Mouse (Mus musculus) intestine, embryonic 15.5 days (tissue): Measurements from ENCODE around the gene Arhgap6. TPM values are rescaled to one million over a fixed set of nuclear protein-coding genes. Genes with fewer than 3 reads are reported as not detected.

ENCODE experiments used
- ATAC-seq: fragments of 200-750 bp; cut with Nextera tagmentation; 2 replicates; pipeline ENCODE4 v1.8.0; 2017; ENCODE audit warnings: moderate TSS enrichment, moderate library complexity
- H3K27ac ChIP-seq: fragments of 300-500 bp; sonication (generic); 2 replicates; pipeline ENCODE4 v1.5.1; 2015; ENCODE audit warnings: mild to moderate bottlenecking, inconsistent platforms
- H3K27me3 ChIP-seq: fragments of 300-500 bp; sonication (generic); replicated peaks from 2 replicates; pipeline ENCODE4 v1.6.1; 2015; ENCODE audit warnings: inconsistent platforms
- H3K36me3 ChIP-seq: fragments of 300-500 bp; sonication (generic); 2 replicates; pipeline ENCODE4 v1.6.1; 2015; ENCODE audit warnings: inconsistent platforms
- H3K4me1 ChIP-seq: fragments of 300-500 bp; sonication (generic); replicated peaks from 2 replicates; pipeline ENCODE4 v1.6.1; 2015; ENCODE audit warnings: inconsistent platforms
- H3K4me2 ChIP-seq: fragments of 300-500 bp; sonication (generic); replicated peaks from 2 replicates; pipeline ENCODE4 v1.6.1; 2015; ENCODE audit warnings: mild to moderate bottlenecking, inconsistent platforms
- H3K4me3 ChIP-seq: fragments of 300-500 bp; sonication (generic); replicated peaks from 2 replicates; pipeline ENCODE4 v1.5.1; 2015; ENCODE audit warnings: inconsistent platforms
- H3K9ac ChIP-seq: fragments of 300-500 bp; sonication (generic); 2 replicates; pipeline ENCODE4 v1.6.1; 2015; ENCODE audit warnings: inconsistent platforms
- H3K9me3 ChIP-seq: fragments of 300-500 bp; sonication (generic); 2 replicates; pipeline ENCODE4 v1.6.1; 2016; ENCODE audit warnings: inconsistent platforms
- WGBS: fragments of 180-500 bp; shearing (Covaris S2); methylation state at CpG from one replicate; pipeline ENCODE4 v1.1.7; 2015; 5-methylcytosine and 5-hydroxymethylcytosine counted together
- polyA plus RNA-seq: library from polyadenylated mRNA; unstranded; fragments of >200 nt; fragmentation: Nextera tagmentation; extraction: Ambion mirVana; gene quantifications from 2 replicates; pipeline ENCODE4 v1.2.1, GENCODE M21; 2015

Arhgap6 gene
- 5.3 and 5.6 TPM in 2 replicates for polyA plus RNA-seq

DNA sequence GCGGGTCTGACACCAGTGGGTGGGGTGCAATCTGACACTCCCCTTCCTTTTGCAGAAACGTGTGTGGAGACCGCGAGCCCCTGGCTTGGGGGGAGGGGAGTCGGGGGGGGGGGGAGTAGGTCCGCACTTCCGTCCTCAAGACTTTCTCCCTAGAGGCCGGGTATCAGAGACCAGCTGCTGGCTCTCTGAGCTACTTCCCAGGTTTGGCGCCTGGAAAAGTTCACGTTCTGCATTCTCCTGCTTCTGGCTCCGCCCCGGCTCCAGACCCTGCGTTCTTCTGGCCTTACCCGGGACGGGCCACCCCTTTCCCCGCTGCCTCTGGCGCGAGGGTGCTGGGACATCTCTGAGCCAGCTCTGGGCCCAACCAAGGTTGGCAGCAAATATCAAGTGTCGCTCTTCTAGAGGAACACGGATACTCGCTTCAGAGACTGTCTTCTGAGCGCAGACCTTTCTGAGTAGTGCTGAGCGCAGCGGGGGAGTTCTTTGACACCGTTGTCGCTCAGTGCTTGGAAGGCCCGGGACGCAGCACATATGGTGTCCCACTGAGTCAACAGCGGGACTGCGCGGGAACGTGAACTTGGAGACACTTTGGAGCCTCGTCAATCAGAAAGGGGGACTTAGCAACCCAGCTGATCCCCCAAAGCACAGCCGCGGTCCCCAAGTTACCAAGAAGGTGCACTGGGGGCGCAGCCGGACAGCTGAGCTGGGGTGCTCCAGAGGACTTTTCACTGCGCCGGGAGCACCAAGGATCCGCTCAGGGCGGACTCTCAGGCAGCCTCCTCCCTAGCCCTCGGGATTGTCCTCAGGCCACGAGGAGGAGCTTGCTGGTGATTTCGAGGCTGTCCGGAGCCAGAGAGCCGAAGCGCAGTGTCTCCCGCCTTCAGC is at the start of gene Arhgap6:
TSS of gene Arhgap6 (plus strand) at position 126 of the 885 bp plus-strand sequence.
- Histone ChIP-seq H3K9ac (peak within 1 kb of the TSS; percentile 32), H3K4me1 (no peaks in the 10 kb centered on the region), H3K36me3 (no peaks in the 10 kb centered on the region), H3K4me3 (peak within 1 kb of the TSS; percentile 41), H3K27me3 (peaks cover 25% of the 10 kb centered on the region), H3K9me3 (no peaks in the 10 kb centered on the region), H3K4me2 (peak within 1 kb of the TSS; percentile 85), H3K27ac (0 out of 2 replicates have a peak within 1 kb of the TSS, but pooled peaks have one; percentile 22)
- WGBS, result 18% methylated on average over 45 of the region's 48 CpGs
- ATAC-seq, result peak; percentile 82

DNA sequence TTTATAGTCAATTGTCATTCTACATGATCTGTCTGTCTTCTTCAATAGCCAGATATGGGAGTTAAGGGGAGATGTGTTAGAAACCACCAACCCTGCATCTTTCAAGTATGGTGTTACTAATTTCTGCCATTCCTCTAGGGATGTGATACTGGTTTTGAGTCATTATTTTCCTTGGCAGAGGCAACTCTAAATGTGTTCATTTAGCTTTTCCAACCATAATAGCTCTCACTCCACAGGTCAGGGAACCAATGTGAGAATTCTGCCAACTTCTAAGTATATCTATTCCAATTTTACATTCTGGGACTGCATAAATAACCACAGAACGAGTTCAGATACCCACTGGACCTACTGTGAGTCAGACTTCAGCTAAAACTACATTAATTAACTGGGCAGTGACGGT is 47.9 kb upstream of the Arhgap6 start:
- Histone ChIP-seq H3K4me2 (no peak overlapping the region), H3K9ac (no peak overlapping the region), H3K27ac (no peak overlapping the region), H3K4me1 (no peaks in the 10 kb centered on the region), H3K4me3 (no peak overlapping the region), H3K27me3 (no peaks in the 10 kb centered on the region), H3K9me3 (no peaks in the 10 kb centered on the region), H3K36me3 (no peaks in the 10 kb centered on the region)
- no peak for ATAC-seq
- 49% methylated on average over 2 of the region's 2 CpGs for WGBS

DNA sequence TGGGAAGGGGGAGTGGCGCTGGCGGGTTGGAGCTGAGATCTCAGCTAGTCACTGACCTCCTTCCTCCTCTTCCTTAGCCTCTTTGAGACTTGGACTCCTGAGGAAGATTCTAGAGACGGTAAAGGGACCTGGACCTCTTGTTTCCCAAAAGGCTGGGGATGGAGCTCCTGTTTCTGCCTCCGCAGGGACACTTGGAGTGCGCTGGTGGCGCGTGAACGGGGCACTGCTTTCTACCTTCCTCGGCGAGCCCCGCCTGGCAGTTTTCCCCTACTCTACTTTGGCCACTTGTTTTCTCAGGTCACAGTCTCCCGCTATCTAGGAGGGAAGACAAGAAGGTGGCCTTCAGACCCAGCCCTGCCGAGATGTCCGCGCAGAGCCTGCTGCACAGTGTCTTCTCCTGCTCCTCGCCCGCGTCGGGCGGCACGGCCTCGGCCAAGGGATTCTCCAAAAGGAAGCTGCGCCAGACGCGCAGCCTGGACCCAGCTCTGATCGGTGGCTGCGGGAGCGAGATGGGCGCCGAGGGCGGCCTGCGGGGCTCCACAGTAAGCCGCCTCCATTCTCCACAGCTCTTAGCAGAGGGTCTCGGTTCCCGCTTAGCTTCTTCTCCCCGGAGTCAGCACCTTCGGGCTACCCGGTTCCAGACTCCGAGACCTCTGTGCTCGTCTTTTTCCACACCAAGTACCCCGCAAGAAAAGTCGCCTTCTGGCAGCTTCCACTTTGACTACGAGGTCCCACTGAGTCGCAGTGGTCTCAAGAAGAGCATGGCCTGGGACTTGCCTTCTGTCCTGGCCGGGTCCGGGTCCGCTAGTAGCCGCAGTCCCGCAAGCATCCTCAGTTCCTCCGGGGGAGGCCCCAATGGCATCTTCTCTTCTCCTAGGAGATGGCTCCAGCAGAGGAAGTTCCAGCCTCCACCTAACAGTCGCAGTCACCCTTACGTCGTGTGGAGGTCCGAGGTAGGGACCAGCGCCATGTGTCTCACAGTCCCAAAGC is 1.3 kb downstream of the Arhgap6 start:
- Histone ChIP-seq H3K4me3 (peak overlapping the region; percentile 41), H3K9me3 (no peaks in the 10 kb centered on the region), H3K36me3 (no peaks in the 10 kb centered on the region), H3K9ac (peak overlapping the region; percentile 32), H3K4me1 (no peaks in the 10 kb centered on the region), H3K27ac (no peak overlapping the region), H3K4me2 (peak overlapping the region; percentile 85), H3K27me3 (peaks cover 25% of the 10 kb centered on the region)
- peak; percentile 51; the same call in 1 of the 2 replicates for ATAC-seq
- 17% methylated on average over 55 of the region's 55 CpGs for WGBS

DNA sequence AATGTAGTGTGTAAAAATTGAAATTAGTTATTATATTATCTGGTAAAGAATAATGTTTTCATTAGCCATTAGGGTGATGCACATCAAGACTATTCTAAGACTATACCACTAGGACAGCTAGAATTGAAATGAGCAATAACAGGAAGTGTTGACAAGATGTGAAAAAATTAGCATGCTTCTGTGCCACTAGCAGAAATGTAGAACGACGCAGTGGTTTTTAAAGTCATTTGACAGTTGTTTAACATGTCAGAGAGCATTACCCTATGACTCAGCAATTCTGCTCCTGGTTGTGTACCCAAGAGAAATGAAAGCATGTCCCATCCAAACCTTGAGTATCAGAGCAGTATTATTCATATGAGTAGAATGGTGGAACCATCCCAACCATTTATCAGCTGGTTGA is 9.8 kb downstream of the Arhgap6 start:
- no peaks in the 10 kb centered on the region for H3K36me3 ChIP-seq
- H3K4me3 ChIP-seq, result no peak overlapping the region
- no peaks in the 10 kb centered on the region for H3K9me3 ChIP-seq
- no peak for ATAC-seq
- no peak overlapping the region for H3K4me2 ChIP-seq
- no peaks in the 10 kb centered on the region for H3K27me3 ChIP-seq
- 85% methylated on average over 2 of the region's 2 CpGs for WGBS
- H3K9ac ChIP-seq, result no peak overlapping the region
- H3K4me1 ChIP-seq, result no peaks in the 10 kb centered on the region
- no peak overlapping the region for H3K27ac ChIP-seq

DNA sequence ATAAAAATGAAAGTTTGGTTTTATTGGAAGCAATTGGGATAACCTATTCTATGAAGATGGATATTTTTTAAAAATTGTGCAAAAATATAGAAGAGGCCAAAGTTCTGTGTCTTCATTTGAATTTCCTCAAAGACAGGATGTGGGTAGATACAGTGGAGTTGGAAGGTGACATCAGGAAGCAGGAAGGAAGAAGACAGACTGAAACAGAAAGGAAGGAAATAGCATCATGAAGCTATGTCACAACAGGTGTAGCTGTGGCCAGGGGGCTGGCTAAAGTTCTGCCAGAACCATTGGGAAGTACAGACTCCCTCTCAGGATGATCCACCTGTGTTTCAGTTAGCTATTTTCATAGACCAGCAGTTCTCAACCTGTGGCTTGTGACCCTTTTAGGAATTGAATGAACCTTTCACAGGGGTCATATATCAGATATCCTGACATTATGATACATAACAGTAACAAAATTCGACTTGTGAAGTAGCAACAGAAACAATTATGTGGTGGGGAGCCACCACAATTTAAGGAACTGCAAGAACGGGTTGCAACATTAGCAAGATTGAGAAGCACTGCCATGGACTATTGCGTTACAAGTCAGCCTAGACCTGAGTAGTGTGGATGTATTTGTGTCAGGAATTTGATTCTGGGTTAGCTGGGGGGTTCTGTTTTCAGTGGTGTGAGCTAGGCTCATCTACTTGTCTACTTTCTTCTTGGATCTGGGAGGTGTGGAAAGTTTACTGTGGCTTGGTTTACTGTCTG is 15.8 kb downstream of the Arhgap6 start:
- no peaks in the 10 kb centered on the region for H3K36me3 ChIP-seq
- H3K4me3 ChIP-seq, result no peak overlapping the region
- H3K9me3 ChIP-seq, result no peaks in the 10 kb centered on the region
- H3K4me1 ChIP-seq, result no peaks in the 10 kb centered on the region
- no peak overlapping the region for H3K27ac ChIP-seq
- no peaks in the 10 kb centered on the region for H3K27me3 ChIP-seq
- no peak overlapping the region for H3K4me2 ChIP-seq
- no peak for ATAC-seq
- WGBS, result 67% methylated on average over 3 of the region's 3 CpGs
- no peak overlapping the region for H3K9ac ChIP-seq

DNA sequence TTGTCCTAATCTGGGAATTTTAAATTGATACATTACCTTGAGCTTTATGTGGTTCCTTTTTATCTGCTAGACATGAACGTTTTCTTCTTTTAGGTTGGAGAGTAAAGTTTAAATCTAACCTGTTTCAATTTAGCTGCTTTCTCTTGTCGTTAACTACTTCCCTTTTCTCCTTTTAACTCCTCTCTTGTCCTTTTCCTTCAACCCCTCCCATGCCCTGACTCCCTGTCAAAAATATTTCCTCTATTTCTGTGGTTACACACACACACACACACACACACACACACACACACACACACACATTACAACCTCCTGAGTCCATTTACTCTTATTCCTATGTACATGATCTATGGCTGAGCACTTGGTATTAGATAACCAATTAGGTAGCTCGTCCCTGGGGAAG is 24.0 kb downstream of the Arhgap6 start:
- WGBS, result 61% methylated on average over 3 of the region's 3 CpGs
- H3K9me3 ChIP-seq, result no peaks in the 10 kb centered on the region

DNA sequence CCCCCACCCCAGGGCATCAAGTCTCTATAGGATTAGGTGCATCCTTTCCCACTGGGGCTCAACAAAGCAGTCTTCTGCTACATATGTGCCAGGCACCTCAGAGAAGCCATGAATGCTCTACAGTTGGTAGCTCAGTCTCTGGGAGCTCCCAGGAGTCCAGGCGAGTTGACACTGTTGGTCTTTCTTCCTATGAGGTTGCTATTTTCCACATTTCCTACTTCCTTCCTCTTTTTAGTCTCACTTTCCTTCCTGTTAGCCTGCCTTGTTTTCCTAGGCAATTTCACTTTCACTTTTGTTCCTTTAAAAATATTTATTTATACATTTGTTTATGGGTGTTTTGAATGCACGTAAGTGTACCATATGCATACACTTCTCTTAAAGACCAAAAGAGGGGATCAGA is 29.3 kb downstream of the Arhgap6 start:
- Histone ChIP-seq H3K4me1 (no peaks in the 10 kb centered on the region), H3K36me3 (no peaks in the 10 kb centered on the region), H3K27ac (no peak overlapping the region), H3K9me3 (no peaks in the 10 kb centered on the region), H3K27me3 (no peaks in the 10 kb centered on the region), H3K4me2 (no peak overlapping the region), H3K4me3 (no peak overlapping the region), H3K9ac (no peak overlapping the region)
- no peak for ATAC-seq
- 74% methylated on average over 2 of the region's 2 CpGs for WGBS

More for the DNA sequence above, 24.0 kb downstream of the Arhgap6 start:
- Histone ChIP-seq H3K4me2 (no peak overlapping the region), H3K27me3 (no peaks in the 10 kb centered on the region), H3K4me1 (no peaks in the 10 kb centered on the region), H3K9ac (no peak overlapping the region), H3K4me3 (no peak overlapping the region), H3K27ac (no peak overlapping the region), H3K36me3 (no peaks in the 10 kb centered on the region)
- no peak for ATAC-seq

DNA sequence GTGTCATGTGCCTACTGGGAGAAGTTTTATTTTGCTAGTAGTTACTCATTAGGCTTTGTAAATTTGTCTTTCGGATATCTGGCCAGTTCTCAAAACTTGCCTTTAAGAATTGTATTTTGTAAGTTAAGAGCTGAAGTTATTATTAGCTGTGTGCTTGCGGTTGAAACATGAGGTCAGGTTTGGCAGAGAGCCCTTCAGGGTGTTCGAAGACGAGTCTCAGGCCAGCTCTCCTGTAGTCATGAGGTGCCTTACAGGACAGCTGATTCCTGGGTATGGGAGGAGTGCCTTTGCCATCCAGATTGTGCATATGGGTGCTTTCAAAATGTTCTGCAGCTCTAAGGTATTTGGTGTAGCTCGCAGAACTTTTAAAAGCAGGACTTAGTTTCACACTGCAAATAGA is 37.4 kb downstream of the Arhgap6 start:
- ATAC-seq, result no peak
- 68% methylated on average over 5 of the region's 5 CpGs for WGBS
- no peaks in the 10 kb centered on the region for H3K36me3 ChIP-seq
- H3K4me1 ChIP-seq, result no peaks in the 10 kb centered on the region
- no peaks in the 10 kb centered on the region for H3K9me3 ChIP-seq
- no peak overlapping the region for H3K27ac ChIP-seq
- no peak overlapping the region for H3K4me3 ChIP-seq
- no peak overlapping the region for H3K4me2 ChIP-seq
- no peak overlapping the region for H3K9ac ChIP-seq
- no peaks in the 10 kb centered on the region for H3K27me3 ChIP-seq

DNA sequence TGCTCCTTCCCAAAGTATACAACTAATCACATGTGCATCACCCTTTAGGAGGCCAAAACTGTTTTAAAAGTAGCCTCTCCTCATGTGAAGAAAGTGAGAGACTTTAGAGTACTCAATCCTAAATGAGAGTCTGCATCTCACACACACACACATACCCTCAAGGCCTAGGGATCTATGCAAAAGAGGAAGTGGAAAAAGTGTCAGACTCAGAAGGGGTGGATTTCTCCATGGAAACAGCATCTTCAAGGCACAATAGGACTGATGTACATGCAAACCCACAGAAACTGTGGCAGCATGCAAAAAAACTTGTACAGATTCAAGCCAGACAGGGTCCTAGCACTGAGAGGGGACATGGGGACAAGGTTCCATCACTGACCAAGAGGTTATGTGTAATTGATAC is 53.2 kb downstream of the Arhgap6 start:
- Histone ChIP-seq H3K4me3 (no peak overlapping the region), H3K4me2 (no peak overlapping the region), H3K27me3 (no peaks in the 10 kb centered on the region), H3K36me3 (no peaks in the 10 kb centered on the region), H3K9me3 (no peaks in the 10 kb centered on the region), H3K4me1 (no peaks in the 10 kb centered on the region), H3K9ac (no peak overlapping the region), H3K27ac (no peak overlapping the region)
- no peak for ATAC-seq

DNA sequence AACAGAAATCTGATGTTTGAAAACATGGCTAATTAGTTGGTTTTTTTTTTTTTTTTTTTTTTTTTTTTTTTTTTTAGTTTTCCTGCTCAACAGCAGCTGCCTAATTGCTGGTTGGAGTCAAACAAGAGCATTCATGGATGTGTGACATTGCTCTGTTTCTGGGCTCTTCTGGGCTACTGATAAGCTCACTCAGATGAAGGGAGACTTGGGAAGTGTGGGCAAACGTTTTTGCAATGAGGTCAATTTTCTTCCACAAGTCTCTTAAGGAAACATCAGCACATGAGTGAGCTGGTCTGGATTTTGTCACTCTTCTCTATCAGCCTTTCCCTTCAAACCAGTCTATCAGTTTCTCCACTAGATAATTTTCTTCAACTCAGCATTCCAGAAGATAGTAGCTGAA is 79.8 kb downstream of the Arhgap6 start:
- H3K27ac ChIP-seq, result no peak overlapping the region
- no peaks in the 10 kb centered on the region for H3K9me3 ChIP-seq
- WGBS, result 0% methylated on average over 1 of the region's 1 CpGs
- H3K4me1 ChIP-seq, result no peaks in the 10 kb centered on the region
- no peak overlapping the region for H3K4me3 ChIP-seq
- H3K36me3 ChIP-seq, result no peaks in the 10 kb centered on the region
- no peak overlapping the region for H3K9ac ChIP-seq
- no peak overlapping the region for H3K4me2 ChIP-seq
- no peaks in the 10 kb centered on the region for H3K27me3 ChIP-seq
- no peak for ATAC-seq

DNA sequence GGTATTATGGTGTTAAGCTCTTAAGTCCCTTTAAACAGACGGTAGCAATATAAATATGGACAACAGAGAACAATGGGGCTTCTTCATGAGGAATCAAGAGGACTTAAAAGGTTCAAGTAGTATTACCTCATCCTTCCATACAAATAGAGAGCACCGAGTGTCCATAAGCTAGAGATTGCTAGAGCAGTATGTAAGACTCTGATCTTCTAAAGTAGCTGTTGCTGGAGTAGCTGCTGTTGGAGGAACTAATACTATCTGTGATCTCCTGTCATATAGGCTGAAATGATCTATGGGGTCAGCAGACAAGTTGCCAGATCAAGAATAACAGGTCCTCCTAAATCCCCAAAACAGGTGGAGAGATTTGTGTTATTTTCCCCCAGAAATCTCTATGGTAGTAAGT is 108.7 kb downstream of the Arhgap6 start:
- H3K27me3 ChIP-seq, result no peaks in the 10 kb centered on the region
- no peak overlapping the region for H3K4me3 ChIP-seq
- H3K36me3 ChIP-seq, result no peaks in the 10 kb centered on the region
- 84% methylated on average over 2 of the region's 2 CpGs for WGBS
- H3K9ac ChIP-seq, result no peak overlapping the region
- no peaks in the 10 kb centered on the region for H3K4me1 ChIP-seq
- H3K9me3 ChIP-seq, result no peaks in the 10 kb centered on the region
- H3K27ac ChIP-seq, result no peak overlapping the region
- H3K4me2 ChIP-seq, result no peak overlapping the region
- no peak for ATAC-seq

DNA sequence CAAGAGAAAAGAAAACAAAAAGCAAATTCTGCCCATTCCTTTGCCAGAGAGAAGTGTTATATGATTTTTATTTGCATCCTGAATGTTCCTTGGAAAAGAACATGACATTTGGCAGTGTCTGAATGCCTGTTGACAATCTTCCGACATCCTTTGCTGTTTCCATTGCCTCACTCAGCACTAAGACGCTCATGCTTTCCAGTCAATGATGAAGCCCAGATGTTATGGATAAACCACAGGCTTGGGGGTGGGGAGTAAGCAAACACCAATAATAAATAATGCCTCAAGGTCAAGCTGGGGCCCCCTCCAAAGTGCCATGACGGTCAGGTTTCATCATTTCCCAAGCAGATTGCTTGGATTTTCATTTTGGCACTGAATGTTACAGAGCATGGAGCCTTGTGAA is 109.2 kb downstream of the Arhgap6 start:
- Histone ChIP-seq H3K27me3 (no peaks in the 10 kb centered on the region), H3K9ac (no peak overlapping the region), H3K9me3 (no peaks in the 10 kb centered on the region), H3K4me3 (no peak overlapping the region), H3K36me3 (no peaks in the 10 kb centered on the region), H3K4me1 (no peaks in the 10 kb centered on the region), H3K4me2 (no peak overlapping the region), H3K27ac (no peak overlapping the region)
- ATAC-seq, result no peak
- WGBS, result 61% methylated on average over 3 of the region's 3 CpGs
